Comparison of ENCODE assay signal across 21 mouse cellular contexts in the genomic region with DNA sequence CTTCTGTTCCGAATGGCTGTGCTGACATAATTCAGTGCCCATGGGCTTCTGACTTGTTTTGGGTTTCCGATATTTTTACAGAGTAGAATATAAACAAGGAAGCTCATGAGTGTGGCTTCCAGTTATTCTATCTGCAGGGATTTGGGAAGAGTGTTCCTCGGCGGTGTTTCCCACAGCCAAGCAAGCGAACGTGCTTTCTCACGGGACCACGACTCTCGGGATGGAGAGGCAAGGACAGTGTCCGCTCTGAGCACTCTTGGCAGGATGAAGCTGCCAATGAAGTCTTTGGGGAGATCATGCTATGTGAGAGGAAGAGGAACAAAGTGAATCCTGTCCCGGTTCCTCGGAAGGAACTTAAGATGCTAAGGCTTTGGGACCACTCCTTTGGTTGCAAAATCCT.
DNase-seq lines count a peak whose midpoint lies in the region; ATAC-seq and TF ChIP-seq lines count a peak whose summit lies in the region.
"Had no signal": no experiment of that assay in that cellular context is flagged by ENCODE, and none has a peak within 500 bp of the region (broad histone marks: within the 10 kb centered on the region; RNA-seq: fewer than 3 reads in every experiment).

No protein-coding gene starts in this region.

- no peak overlapping the region for H3K4me2 ChIP-seq in lung, embryonic 16.5 days (ENCODE audit: low read depth, low read length)
- H3K4me2 ChIP-seq: embryonic facial prominence, embryonic 12.5 days; forebrain, embryonic 13.5 days; limb, embryonic 13.5 days; liver, embryonic 13.5 days; neural tube, embryonic 15.5 days had no signal

- H3K9me3 ChIP-seq in heart, embryonic 10.5 days = no peaks in the 10 kb centered on the region
- no peaks in the 10 kb centered on the region for H3K9me3 ChIP-seq in lung, embryonic 16.5 days (ENCODE audit: control insufficient read depth, low read length)
- H3K9me3 ChIP-seq: embryonic facial prominence, embryonic 12.5 days; forebrain, embryonic 13.5 days; limb, embryonic 13.5 days; liver, embryonic 13.5 days; neural tube, embryonic 15.5 days had no signal

- intact Hi-C loops in heart, postnatal 14 days (cut with DNase I) = no loop called here

- TF ChIP-seq CTCF in lung, adult 2 months (IDR thresholded peaks at IDR 0.05; ENCODE audit: insufficient read depth, low read length) = no peak

- 77% methylated on average over 12 of the region's 12 CpGs for WGBS in heart, embryonic 10.5 days
- 70% methylated on average over 12 of the region's 12 CpGs for WGBS in lung, embryonic 16.5 days
- 67% methylated on average over 12 of the region's 12 CpGs for WGBS in lung, adult 2 months

- H3K27ac ChIP-seq in heart, embryonic 10.5 days = no peak overlapping the region
- peak overlapping the region; percentile 18; the same call in 1 of the 2 replicates for H3K27ac ChIP-seq in lung, embryonic 16.5 days (ENCODE audit: low read length)
- H3K27ac ChIP-seq: embryonic facial prominence, embryonic 12.5 days; forebrain, embryonic 13.5 days; layer of hippocampus, adult 2 months; limb, embryonic 13.5 days; liver, embryonic 13.5 days; neural tube, embryonic 15.5 days had no signal

- peak; percentile 23 to 72 for DNase-seq in heart, adult 18-20 months
- no peak for DNase-seq in heart, embryonic 10.5 days (ENCODE audit: low spot score)
- no peak for DNase-seq in lung, adult 2 months
- DNase-seq in heart, postnatal 14 days = peak; percentile 27 to 32
- DNase-seq in adrenal gland, postnatal 10 days = no peak
- no peak for DNase-seq in frontal cortex, postnatal 10 days (ENCODE audit: low spot score in 2 of 2)
- DNase-seq: B cell, adult 2 months; cerebellum, adult 2 months; kidney, adult 9 months; layer of hippocampus, postnatal 36 days; liver, embryonic 13.5 days; spleen, adult 18-20 months; thymus, postnatal 36 days had no signal

- no peaks in the 10 kb centered on the region for H3K27me3 ChIP-seq in heart, embryonic 10.5 days (ENCODE audit: insufficient read depth, poor library complexity, severe bottlenecking)
- H3K27me3 ChIP-seq in lung, embryonic 16.5 days (ENCODE audit: control insufficient read depth, insufficient read depth, low read depth, low read length) = no peaks in the 10 kb centered on the region
- H3K27me3 ChIP-seq: embryonic facial prominence, embryonic 12.5 days; forebrain, embryonic 13.5 days; limb, embryonic 13.5 days; liver, embryonic 13.5 days; neural tube, embryonic 15.5 days had no signal

- no peak overlapping the region for H3K4me3 ChIP-seq in heart, embryonic 10.5 days
- no peak overlapping the region for H3K4me3 ChIP-seq in lung, embryonic 16.5 days (ENCODE audit: low read length)
- no peak overlapping the region for H3K4me3 ChIP-seq in lung, adult 2 months (replicated peaks; ENCODE audit: extremely low read depth, low read depth, low read length)
- H3K4me3 ChIP-seq: embryonic facial prominence, embryonic 12.5 days; erythroblast, embryonic 14.5 days; forebrain, embryonic 13.5 days; layer of hippocampus, adult 2 months; limb, embryonic 13.5 days; liver, embryonic 13.5 days; neural tube, embryonic 15.5 days had no signal

- no peak for TF ChIP-seq POLR2A in lung, adult 2 months (IDR thresholded peaks at IDR 0.05; ENCODE audit: borderline replicate concordance, extremely low read depth, low read depth, low read length)

- no peaks in the 10 kb centered on the region for H3K4me1 ChIP-seq in heart, embryonic 10.5 days
- peaks cover 6% of the 10 kb centered on the region for H3K4me1 ChIP-seq in lung, embryonic 16.5 days (replicated peaks; ENCODE audit: control insufficient read depth, insufficient read depth, low read length)
- H3K4me1 ChIP-seq in lung, adult 2 months (ENCODE audit: control insufficient read depth, insufficient read depth, low read length) = no peaks in the 10 kb centered on the region
- H3K4me1 ChIP-seq: forebrain, embryonic 13.5 days; liver, embryonic 13.5 days; neural tube, embryonic 15.5 days had no signal

- ATAC-seq in lung, embryonic 16.5 days (ENCODE audit: low read depth) = peak; percentile 34; the same call in 1 of the 2 replicates
- ATAC-seq: forebrain, embryonic 13.5 days; midbrain, embryonic 16.5 days had no signal

- H3K9ac ChIP-seq in lung, embryonic 16.5 days (ENCODE audit: low read length) = no peak overlapping the region
- H3K9ac ChIP-seq: embryonic facial prominence, embryonic 12.5 days; forebrain, embryonic 13.5 days; limb, embryonic 13.5 days; liver, embryonic 13.5 days; neural tube, embryonic 15.5 days had no signal

- no peaks in the 10 kb centered on the region for H3K36me3 ChIP-seq in heart, embryonic 10.5 days
- no peaks in the 10 kb centered on the region for H3K36me3 ChIP-seq in lung, embryonic 16.5 days (ENCODE audit: control insufficient read depth, insufficient read depth, low read length)
- H3K36me3 ChIP-seq: embryonic facial prominence, embryonic 12.5 days; limb, embryonic 13.5 days; liver, embryonic 13.5 days; neural tube, embryonic 15.5 days had no signal

Comparison
In these comparisons a context has a peak if more than half of its experiments do, and no peak if none do; other contexts are left out.
1. DNase-seq: peak in heart, adult 18-20 months (2 of 2) and heart, postnatal 14 days (2 of 2); none in heart, embryonic 10.5 days (single experiment), lung, adult 2 months (single experiment), adrenal gland, postnatal 10 days (single experiment) and frontal cortex, postnatal 10 days (0 of 2).